Comparison of ENCODE assay signal across 18 mouse cellular contexts in genomic region chrX:140831706-140832105, GRCm38 (mm10). TPM values are rescaled to one million over a fixed set of nuclear protein-coding genes. Genes with fewer than 3 reads are reported as not detected.
"Had no signal": no experiment of that assay in that cellular context is flagged by ENCODE, and none has a peak within 500 bp of the region (broad histone marks: within the 10 kb centered on the region; RNA-seq: fewer than 3 reads in every experiment).

No protein-coding gene starts in this region.

- DNase-seq: kidney, adult 18-20 months; kidney, postnatal 10 days; kidney, postnatal 4 days; right cerebral cortex, postnatal 14 days; thymus, adult 2 months; thymus, postnatal 25 days had no signal

- H3K9ac ChIP-seq: intestine, embryonic 15.5 days; limb, embryonic 13.5 days; liver, embryonic 15.5 days; midbrain, embryonic 13.5 days; neural tube, embryonic 15.5 days; stomach, embryonic 15.5 days had no signal

- H3K4me1 ChIP-seq: intestine, embryonic 15.5 days; limb, embryonic 13.5 days; liver, embryonic 15.5 days; midbrain, embryonic 13.5 days; neural tube, embryonic 15.5 days; stomach, embryonic 15.5 days had no signal

- H3K36me3 ChIP-seq: intestine, embryonic 15.5 days; limb, embryonic 13.5 days; liver, embryonic 15.5 days; midbrain, embryonic 13.5 days; neural tube, embryonic 15.5 days; stomach, embryonic 15.5 days had no signal

- H3K4me3 ChIP-seq: intestine, embryonic 15.5 days; limb, embryonic 13.5 days; liver, embryonic 15.5 days; midbrain, embryonic 13.5 days; myocyte; neural tube, embryonic 15.5 days; stomach, embryonic 15.5 days had no signal

- H3K9me3 ChIP-seq: intestine, embryonic 15.5 days; limb, embryonic 13.5 days; liver, embryonic 15.5 days; midbrain, embryonic 13.5 days; neural tube, embryonic 15.5 days; stomach, embryonic 15.5 days had no signal

- H3K4me2 ChIP-seq: intestine, embryonic 15.5 days; limb, embryonic 13.5 days; liver, embryonic 11.5 days; liver, embryonic 15.5 days; midbrain, embryonic 13.5 days; neural tube, embryonic 15.5 days; stomach, embryonic 15.5 days had no signal

- H3K27me3 ChIP-seq: intestine, embryonic 15.5 days; liver, embryonic 15.5 days; stomach, embryonic 15.5 days had no signal

- ATAC-seq: intestine, embryonic 15.5 days; midbrain, embryonic 13.5 days had no signal

- H3K27ac ChIP-seq: intestine, embryonic 15.5 days; limb, embryonic 13.5 days; liver, embryonic 15.5 days; midbrain, embryonic 13.5 days; neural tube, embryonic 15.5 days; stomach, embryonic 15.5 days had no signal

RNA-seq across cellular contexts. Expression of gene Tex13b, which starts 18.5 kb away (rescaled TPM):
- polyA plus RNA-seq: intestine, embryonic 15.5 days; kidney, embryonic 14.5 days; limb, embryonic 13.5 days; liver, embryonic 11.5 days; liver, embryonic 15.5 days; lung, embryonic 16.5 days; midbrain, embryonic 13.5 days; myocyte; neural tube, embryonic 11.5 days; neural tube, embryonic 15.5 days; spleen, adult 2 months; stomach, embryonic 15.5 days; thymus, adult 2 months had no signal
